Mouse (Mus musculus): Measurements from ENCODE around the gene Zbp1.

- TF ChIP-seq CTCF (IDR thresholded peaks at IDR 0.05; ENCODE audit: low read depth, low read length) (peak; percentile 85), POLR2A (IDR thresholded peaks at IDR 0.05; ENCODE audit: borderline replicate concordance, low read depth, low read length) (no peak)
Observed at GRCm38 (mm10) chr2:173229578-173230224, 11.0 kb upstream of the Zbp1 start.

All from bone marrow macrophage, adult 2 months (primary cell).